In genomic region chr11:109652505-109652904, GRCm38 (mm10) we compare ENCODE assay signal across 8 mouse cellular contexts. TPM values are rescaled to one million over a fixed set of nuclear protein-coding genes. Genes with fewer than 3 reads are reported as not detected.
A peak's percentile ranks its signal among the peaks of the same experiment; 100 is the strongest.
DNase-seq lines count a peak whose midpoint lies in the region; ATAC-seq and TF ChIP-seq lines count a peak whose summit lies in the region.

No protein-coding gene starts in this region.

- peak overlapping the region; percentile 99; the same call in 1 of the 2 replicates for H3K27ac ChIP-seq in heart, embryonic 11.5 days (ENCODE audit: low read depth, low read length)
- H3K27ac ChIP-seq in forebrain, embryonic 16.5 days (ENCODE audit: low read length): no peak overlapping the region
- H3K27ac ChIP-seq in liver, embryonic 15.5 days (replicated peaks): peak overlapping the region; percentile 94

- WGBS in heart, embryonic 11.5 days (ENCODE audit: insufficient replicate concordance): 24% methylated on average over 6 of the region's 6 CpGs
- WGBS in forebrain, embryonic 16.5 days: 35% methylated on average over 6 of the region's 6 CpGs
- WGBS in liver, embryonic 15.5 days (ENCODE audit: insufficient replicate concordance): 31% methylated on average over 6 of the region's 6 CpGs

- no peak for ATAC-seq in heart, embryonic 11.5 days (replicated peaks; ENCODE audit: insufficient number of reproducible peaks, low FRiP score, low TSS enrichment)
- no peak for ATAC-seq in forebrain, embryonic 16.5 days
- ATAC-seq in liver, embryonic 15.5 days (ENCODE audit: insufficient read depth): no peak

- H3K27me3 ChIP-seq in heart, embryonic 11.5 days (ENCODE audit: control insufficient read depth, insufficient read depth, low read length): no peaks in the 10 kb centered on the region
- peaks cover 12% of the 10 kb centered on the region for H3K27me3 ChIP-seq in E14TG2a.4 (ENCODE audit: insufficient read depth, low read length)
- H3K27me3 ChIP-seq in forebrain, embryonic 16.5 days (replicated peaks; ENCODE audit: control insufficient read depth, insufficient read depth, low read length): no peaks in the 10 kb centered on the region
- H3K27me3 ChIP-seq in liver, embryonic 15.5 days: peaks cover 26% of the 10 kb centered on the region

- intact Hi-C loops in left cerebral cortex, postnatal 36 days (cut with DNase I): loop anchor here (5.0 to 10.0 kb wide), 2 partner anchors 40 to 622 kb away; partner anchors contain the start of gene Wipi1

- no peak for TF ChIP-seq CTCF in E14TG2a.4 (conservative IDR thresholded peaks at IDR 0.05; ENCODE audit: low read length)

- no peaks in the 10 kb centered on the region for H3K9me3 ChIP-seq in heart, embryonic 11.5 days (replicated peaks; ENCODE audit: control insufficient read depth, low read length)
- no peaks in the 10 kb centered on the region for H3K9me3 ChIP-seq in E14TG2a.4 (ENCODE audit: low read length)
- H3K9me3 ChIP-seq in forebrain, embryonic 16.5 days (ENCODE audit: control insufficient read depth, low read length): no peaks in the 10 kb centered on the region
- H3K9me3 ChIP-seq in liver, embryonic 15.5 days (replicated peaks): no peaks in the 10 kb centered on the region

- H3K4me2 ChIP-seq in heart, embryonic 11.5 days: peak overlapping the region; percentile 92
- peak overlapping the region; percentile 92 for H3K4me2 ChIP-seq in forebrain, embryonic 16.5 days (ENCODE audit: low read length)
- H3K4me2 ChIP-seq in liver, embryonic 15.5 days: peak overlapping the region; percentile 96

- peaks cover 9% of the 10 kb centered on the region for H3K36me3 ChIP-seq in heart, embryonic 11.5 days (ENCODE audit: control insufficient read depth, insufficient read depth, low read length)
- peaks cover 39% of the 10 kb centered on the region for H3K36me3 ChIP-seq in E14TG2a.4 (ENCODE audit: insufficient read depth, low read length)
- H3K36me3 ChIP-seq in forebrain, embryonic 16.5 days (ENCODE audit: control insufficient read depth, insufficient read depth): peaks cover 13% of the 10 kb centered on the region; the same call in 1 of the 2 replicates
- peaks cover 42% of the 10 kb centered on the region for H3K36me3 ChIP-seq in liver, embryonic 15.5 days (replicated peaks)

- peak overlapping the region; percentile 88 for H3K9ac ChIP-seq in heart, embryonic 11.5 days (ENCODE audit: low read depth, low read length)
- H3K9ac ChIP-seq in forebrain, embryonic 16.5 days (replicated peaks; ENCODE audit: low read depth, low read length): peak overlapping the region; percentile 92
- H3K9ac ChIP-seq in liver, embryonic 15.5 days: peak overlapping the region; percentile 95; the same call in 1 of the 2 replicates

- peaks cover 40% of the 10 kb centered on the region for H3K4me1 ChIP-seq in heart, embryonic 11.5 days (ENCODE audit: control insufficient read depth, insufficient read depth, low read length)
- H3K4me1 ChIP-seq in E14TG2a.4 (replicated peaks; ENCODE audit: low read depth, low read length): peaks cover 38% of the 10 kb centered on the region
- peaks cover 37% of the 10 kb centered on the region for H3K4me1 ChIP-seq in forebrain, embryonic 16.5 days (replicated peaks; ENCODE audit: control insufficient read depth, insufficient read depth, low read length)
- peaks cover 76% of the 10 kb centered on the region for H3K4me1 ChIP-seq in liver, embryonic 15.5 days (replicated peaks)

- H3K4me3 ChIP-seq in heart, embryonic 11.5 days (ENCODE audit: low read depth, low read length): peak overlapping the region; percentile 74
- H3K4me3 ChIP-seq in E14TG2a.4 (replicated peaks; ENCODE audit: low read length): peak overlapping the region; percentile 94; the same call in 1 of the 2 replicates
- H3K4me3 ChIP-seq in forebrain, embryonic 16.5 days (replicated peaks; ENCODE audit: low read length): peak overlapping the region; percentile 92
- peak overlapping the region; percentile 98 for H3K4me3 ChIP-seq in liver, embryonic 15.5 days (replicated peaks)

- DNase-seq in heart, adult 18-20 months: no peak
- no peak for DNase-seq in right cerebral cortex, postnatal 14 days
- DNase-seq in left cerebral cortex, postnatal 36 days (ENCODE audit: low spot score in 2 of 2): no peak
- no peak for DNase-seq in Muller cell, postnatal 12 days (ENCODE audit: inconsistent ontology term)

RNA-seq across cellular contexts. Expression of gene Prkar1a, which starts 3.3 kb away (rescaled TPM):
- 435 and 522 TPM in 2 replicates for polyA plus RNA-seq in heart, embryonic 11.5 days (2014; fragmentation: Nextera tagmentation; extraction: Ambion mirVana)
- 100 to 1,000 TPM; 371 to 461 TPM for total RNA-seq in heart, adult 18-20 months (2021)
- 521 and 535 TPM in 2 replicates for polyA plus RNA-seq in forebrain, embryonic 16.5 days (2015; fragmentation: Nextera tagmentation; extraction: Ambion mirVana)
- polyA plus RNA-seq in liver, embryonic 15.5 days (2015; fragmentation: Nextera tagmentation; extraction: Ambion mirVana): 108 and 113 TPM in 2 replicates
- 100 to 1,000 TPM; 563 to 569 TPM for total RNA-seq in left cerebral cortex, postnatal 36 days (2021)

RNA-seq across cellular contexts. Expression of gene Wipi1, which starts 40.7 kb away (rescaled TPM):
- 23.6 and 27.1 TPM in 2 replicates for polyA plus RNA-seq in heart, embryonic 11.5 days (2014; fragmentation: Nextera tagmentation; extraction: Ambion mirVana)
- 100 to 1,000 TPM; 100 to 107 TPM for total RNA-seq in heart, adult 18-20 months (2021)
- 14.0 and 14.4 TPM in 2 replicates for polyA plus RNA-seq in forebrain, embryonic 16.5 days (2015; fragmentation: Nextera tagmentation; extraction: Ambion mirVana)
- 24.2 and 25.9 TPM in 2 replicates for polyA plus RNA-seq in liver, embryonic 15.5 days (2015; fragmentation: Nextera tagmentation; extraction: Ambion mirVana)
- total RNA-seq in left cerebral cortex, postnatal 36 days (2021): 10 to 100 TPM; 22.3 to 22.7 TPM
